Mouse (Mus musculus) ES-Bruce4 (cell line): ENCODE measurements around the gene Rsph6a. TPM values are rescaled to one million over a fixed set of nuclear protein-coding genes. Genes with fewer than 3 reads are reported as not detected.

Experiments
- H3K27ac ChIP-seq: 2 replicates; pipeline ENCODE4 v1.5.1; 2012; ENCODE audit warnings: low read length, inconsistent platforms; ENCODE audit not compliant: insufficient read depth
- H3K27me3 ChIP-seq: 2 replicates; pipeline ENCODE4 v1.6.1; 2012; ENCODE audit warnings: mild to moderate bottlenecking, low read length, inconsistent platforms; ENCODE audit not compliant: control insufficient read depth, poor library complexity, insufficient read depth, severe bottlenecking
- H3K36me3 ChIP-seq: 2 replicates; pipeline ENCODE4 v1.6.1; 2012; ENCODE audit warnings: inconsistent platforms, mild to moderate bottlenecking, low read length, moderate library complexity; ENCODE audit not compliant: control insufficient read depth, poor library complexity, insufficient read depth, severe bottlenecking
- H3K4me1 ChIP-seq: one replicate; pipeline ENCODE4 v1.8.1; 2011; ENCODE audit warnings: low read length; ENCODE audit not compliant: control insufficient read depth, insufficient read depth
- H3K4me3 ChIP-seq: 2 replicates; pipeline ENCODE4 v1.5.1; 2011; ENCODE audit warnings: low read depth, mild to moderate bottlenecking, low read length
- H3K9ac ChIP-seq: 2 replicates; pipeline ENCODE4 v1.6.1; 2012; ENCODE audit warnings: low read depth, mild to moderate bottlenecking, inconsistent platforms; ENCODE audit not compliant: poor library complexity, severe bottlenecking
- H3K9me3 ChIP-seq: replicated peaks from 2 replicates; pipeline ENCODE4 v1.6.1; 2012; ENCODE audit warnings: mild to moderate bottlenecking, low read length, inconsistent platforms; ENCODE audit not compliant: control insufficient read depth, poor library complexity, insufficient read depth, severe bottlenecking
- CTCF ChIP-seq: IDR thresholded peaks from one replicate; pipeline ENCODE4 v1.8.1; 2011; ENCODE audit warnings: low read depth, low read length
- EP300 ChIP-seq: IDR thresholded peaks from 2 replicates; pipeline ENCODE4 v1.6.1; 2011; ENCODE audit warnings: low read depth, low read length; ENCODE audit not compliant: insufficient read depth
- POLR2A ChIP-seq: IDR thresholded peaks from one replicate; pipeline ENCODE4 v1.8.1; 2011; ENCODE audit warnings: low read length; ENCODE audit not compliant: insufficient read depth
- polyA plus RNA-seq: library from polyadenylated mRNA; stranded (reverse); fragments of >200 nt; gene quantifications from 2 replicates; pipeline ENCODE4 v1.2.4, GENCODE M21; 2011; ENCODE audit warnings: low read depth; ENCODE audit not compliant: missing spikeins, insufficient read depth, insufficient read length

Rsph6a gene
- polyA plus RNA-seq, 1 experiment, result not detected

DNA sequence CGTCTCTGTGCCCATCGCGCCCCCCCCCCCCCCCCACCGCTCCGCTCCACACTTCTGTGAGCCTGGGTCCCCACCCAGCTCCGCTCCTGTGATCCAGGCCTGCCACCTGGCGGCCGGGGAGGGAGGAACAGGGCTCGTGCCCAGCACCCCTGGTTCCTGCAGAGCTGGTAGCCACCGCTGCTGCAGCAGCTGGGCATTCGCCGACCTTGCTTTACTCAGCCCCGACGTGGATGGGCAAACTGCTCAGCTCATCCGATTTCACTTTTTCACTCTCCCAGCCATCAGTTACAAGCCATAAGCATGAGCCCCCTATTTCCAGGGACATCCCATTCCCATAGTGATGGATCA, 38.7 kb downstream of the Rsph6a start:
- Histone ChIP-seq H3K4me3 (peak overlapping the region; percentile 72), H3K27me3 (no peaks in the 10 kb centered on the region), H3K4me1 (no peaks in the 10 kb centered on the region), H3K9me3 (no peaks in the 10 kb centered on the region), H3K36me3 (no peaks in the 10 kb centered on the region), H3K9ac (peak overlapping the region; percentile 52), H3K27ac (no peak overlapping the region)
- no peak for TF ChIP-seq POLR2A
- peak; percentile 78 for TF ChIP-seq CTCF
- no peak for TF ChIP-seq EP300

DNA sequence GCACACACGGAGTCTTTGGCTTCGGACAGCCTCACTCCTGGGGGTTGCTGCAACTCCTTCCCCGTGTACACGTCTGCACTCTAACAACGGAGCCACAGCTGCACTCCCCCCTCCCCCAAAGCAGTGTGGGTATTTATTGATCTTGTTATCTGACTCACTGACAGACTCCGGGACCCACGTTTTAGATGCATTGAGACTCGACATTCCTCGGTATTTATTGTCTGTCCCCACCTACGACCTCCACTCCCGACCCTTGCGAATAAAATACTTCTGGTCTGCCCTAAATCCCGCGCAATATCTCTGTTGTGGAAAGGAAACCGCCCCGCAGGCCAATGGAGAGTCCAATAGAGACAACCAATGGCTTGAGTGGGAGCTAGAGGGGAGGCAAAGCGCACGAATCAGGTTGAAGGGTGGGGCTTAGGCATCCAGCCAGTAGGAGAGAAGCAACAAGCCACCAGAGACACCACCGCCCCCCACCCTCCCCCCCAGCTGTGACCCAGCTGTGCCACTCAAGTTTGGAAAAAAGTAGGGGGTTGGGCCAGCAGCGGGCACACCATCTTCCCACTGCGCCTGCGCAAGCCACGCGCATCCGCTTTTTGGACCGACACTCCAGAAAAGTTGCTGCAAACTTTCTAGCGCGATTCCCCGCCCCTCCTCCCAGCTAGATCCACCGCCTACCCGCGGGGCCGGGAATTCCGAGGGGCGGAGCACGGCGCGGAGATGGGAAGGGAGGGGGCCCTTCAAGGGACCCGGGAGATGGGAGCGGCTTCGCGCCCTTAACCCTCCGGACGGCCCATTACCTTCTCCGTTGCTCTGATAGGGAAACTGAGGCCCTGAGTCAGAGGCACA, 39.3 kb downstream of the Rsph6a start:
- no peaks in the 10 kb centered on the region for H3K9me3 ChIP-seq
- no peaks in the 10 kb centered on the region for H3K27me3 ChIP-seq
- H3K36me3 ChIP-seq, result no peaks in the 10 kb centered on the region
- TF ChIP-seq CTCF (no peak), EP300 (0 out of 2 replicates have a peak, but pooled peaks have one; percentile 47)
- H3K4me3 ChIP-seq, result peak overlapping the region; percentile 77
- H3K9ac ChIP-seq, result peak overlapping the region; percentile 93
- peak overlapping the region; percentile 63; the same call in 1 of the 2 replicates for H3K27ac ChIP-seq
- H3K4me1 ChIP-seq, result no peaks in the 10 kb centered on the region

DNA sequence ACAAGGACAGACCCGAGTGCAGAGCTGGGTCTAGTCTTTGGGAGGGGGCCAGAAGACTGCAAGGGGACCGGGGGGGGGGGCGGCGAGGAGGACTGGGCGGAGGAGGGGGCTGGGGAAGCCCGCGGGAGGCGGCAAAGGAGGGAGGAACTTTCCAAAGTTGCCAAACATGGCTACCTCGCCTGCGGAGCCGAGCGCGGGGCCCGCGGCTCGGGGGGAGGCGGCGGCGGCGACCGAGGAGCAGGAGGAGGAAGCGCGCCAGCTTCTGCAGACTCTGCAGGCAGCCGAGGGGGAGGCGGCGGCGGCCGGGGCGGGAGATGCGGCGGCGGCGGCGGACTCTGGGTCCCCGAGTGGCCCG, 40.0 kb downstream of the Rsph6a start, which contains the start of gene Six5:
TSS of gene Six5 (plus strand) at position 124 of the 355 bp plus-strand sequence.
- no peaks in the 10 kb centered on the region for H3K4me1 ChIP-seq
- H3K9ac ChIP-seq, result peak within 1 kb of the TSS; percentile 93
- H3K27ac ChIP-seq, result peak within 1 kb of the TSS; percentile 63; the same call in 1 of the 2 replicates
- H3K27me3 ChIP-seq, result no peaks in the 10 kb centered on the region
- TF ChIP-seq POLR2A, result no peak
- TF ChIP-seq EP300, result no peak
- TF ChIP-seq CTCF, result no peak
- peak within 1 kb of the TSS; percentile 77 for H3K4me3 ChIP-seq
- no peaks in the 10 kb centered on the region for H3K9me3 ChIP-seq
- no peaks in the 10 kb centered on the region for H3K36me3 ChIP-seq

- H3K36me3 ChIP-seq, result no peaks in the 10 kb centered on the region
- no peak overlapping the region for H3K27ac ChIP-seq
- peak overlapping the region; percentile 93 for H3K9ac ChIP-seq
- peak overlapping the region; percentile 77 for H3K4me3 ChIP-seq
- H3K4me1 ChIP-seq, result no peaks in the 10 kb centered on the region
- TF ChIP-seq CTCF, result no peak
- TF ChIP-seq POLR2A, result no peak
- no peak for TF ChIP-seq EP300
- no peaks in the 10 kb centered on the region for H3K27me3 ChIP-seq
- no peaks in the 10 kb centered on the region for H3K9me3 ChIP-seq
These were observed 40.6 kb downstream of the Rsph6a start for GRCm38 (mm10) chr7:19094826-19095750.

DNA sequence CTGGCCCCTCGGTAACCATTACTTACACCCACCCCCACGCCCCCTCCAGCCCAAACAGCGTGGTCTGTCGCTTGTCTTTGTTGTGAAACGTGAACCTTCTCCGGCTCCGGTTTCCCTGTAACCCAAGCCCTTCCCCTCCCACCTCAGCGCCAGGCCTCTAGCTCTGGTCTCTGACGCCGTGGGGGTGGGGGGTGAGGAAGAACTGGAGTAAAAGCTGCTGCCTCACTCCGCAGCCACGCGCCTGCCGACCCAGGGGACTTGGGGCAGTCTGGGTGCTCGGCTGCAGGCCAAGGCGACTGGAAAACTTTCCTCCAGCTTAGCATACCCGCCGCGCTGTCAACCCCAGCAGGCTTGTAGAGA, 41.2 kb downstream of the Rsph6a start:
- no peaks in the 10 kb centered on the region for H3K27me3 ChIP-seq
- H3K27ac ChIP-seq, result no peak overlapping the region
- peak overlapping the region; percentile 93 for H3K9ac ChIP-seq
- no peaks in the 10 kb centered on the region for H3K9me3 ChIP-seq
- H3K4me1 ChIP-seq, result no peaks in the 10 kb centered on the region
- no peaks in the 10 kb centered on the region for H3K36me3 ChIP-seq
- H3K4me3 ChIP-seq, result peak overlapping the region; percentile 29
- TF ChIP-seq CTCF, result no peak
- TF ChIP-seq EP300, result 0 out of 2 replicates have a peak, but pooled peaks have one; percentile 10
- no peak for TF ChIP-seq POLR2A
